Mouse (Mus musculus): ENCODE results near the gene Sox5. TPM values are rescaled to one million over a fixed set of nuclear protein-coding genes. Genes with fewer than 3 reads are reported as not detected.

Gene Sox5
- total and polyA plus RNA-seq, 3 experiments = 0.08 to 0.47 (median 0.46) TPM

GRCm38 (mm10) chr6:144463691-144464090 lies 318.1 kb downstream of the Sox5 start:
- Histone ChIP-seq H3K36me3 (replicated peaks in 1 of 2; ENCODE audit: control insufficient read depth in 1 of 2, insufficient read depth in 1 of 2, low read length in 1 of 2) (no peaks in the 10 kb centered on the region), H3K27me3 (replicated peaks) (no peaks in the 10 kb centered on the region), H3K4me1 (ENCODE audit: control insufficient read depth in 1 of 2, insufficient read depth in 2 of 2) (peaks cover 0 to 15% of the 10 kb centered on the region in 2 experiments; a peak in 2 of 4 replicates), H3K9me3 (replicated peaks; ENCODE audit: low read length) (no peaks in the 10 kb centered on the region), H3K27ac (ENCODE audit: insufficient read depth, low read depth) (no peak overlapping the region), H3K9ac (ENCODE audit: insufficient read depth, low read depth) (no peak overlapping the region), H3K4me2 (ENCODE audit: insufficient read depth, low read depth, poor library complexity, severe bottlenecking) (no peak overlapping the region), H3K4me3 (replicated peaks in 1 of 3; ENCODE audit: low read depth in 2 of 3, low read length in 2 of 3, poor library complexity in 1 of 3) (no peak overlapping the region), H3K79me2 (replicated peaks; ENCODE audit: control insufficient read depth, extremely low read depth, insufficient read depth, poor library complexity, severe bottlenecking) (no peaks in the 10 kb centered on the region)
- no peak for DNase-seq (ENCODE audit: extremely low read depth)
- dilution Hi-C loops (cut with MboI; ENCODE audit: extremely low pct_ligation_motif_present, extremely low pct_unique_long_range_greater_than_20kb, low sequenced_read_pairs) (no loop called here), in situ Hi-C loops (cut with MboI; ENCODE audit: low pct_ligation_motif_present, low pct_unique_long_range_greater_than_20kb, low sequenced_read_pairs) (no loop called here)
- no peak for TF ChIP-seq TCF12 (IDR thresholded peaks at IDR 0.05; ENCODE audit: low read depth, low read length)
- TF ChIP-seq POLR2AphosphoS2 (IDR thresholded peaks at IDR 0.05; ENCODE audit: low read depth, low read length) = no peak
- TF ChIP-seq BHLHE40 (IDR thresholded peaks at IDR 0.05; ENCODE audit: low read depth, low read length) = no peak
- TF ChIP-seq MXI1 (IDR thresholded peaks at IDR 0.05; ENCODE audit: low read depth, low read length) = no peak

GRCm38 (mm10) chr6:144463274-144463673 lies 318.5 kb downstream of the Sox5 start:
- TF ChIP-seq IRF4 (IDR thresholded peaks at IDR 0.05; ENCODE audit: low read depth, low read length) = no peak
- no peak for TF ChIP-seq ZNF384 (IDR thresholded peaks at IDR 0.05; ENCODE audit: low read depth, low read length)
- TF ChIP-seq POLR2AphosphoS2 (IDR thresholded peaks at IDR 0.05; ENCODE audit: low read depth, low read length) = no peak
- no peak for TF ChIP-seq JUN (IDR thresholded peaks at IDR 0.05; ENCODE audit: insufficient read depth, low read depth, low read length)
- TF ChIP-seq POLR2A (IDR thresholded peaks at IDR 0.05; ENCODE audit: low read depth, low read length) = no peak
- no peak for TF ChIP-seq MYC (IDR thresholded peaks at IDR 0.05; ENCODE audit: low read depth, low read length)
- TF ChIP-seq MAFK (IDR thresholded peaks at IDR 0.05; ENCODE audit: insufficient replicate concordance, low read length) = no peak
- dilution Hi-C loops (cut with MboI; ENCODE audit: extremely low pct_ligation_motif_present, extremely low pct_unique_long_range_greater_than_20kb, low sequenced_read_pairs) = no loop called here
- no peaks in the 10 kb centered on the region for H3K27me3 ChIP-seq (replicated peaks)
- no peaks in the 10 kb centered on the region for H3K79me2 ChIP-seq (replicated peaks; ENCODE audit: control insufficient read depth, extremely low read depth, insufficient read depth, poor library complexity, severe bottlenecking)
- H3K4me3 ChIP-seq (replicated peaks in 1 of 3; ENCODE audit: low read depth in 2 of 3, low read length in 2 of 3, poor library complexity in 1 of 3) = no peak overlapping the region
- in situ Hi-C loops (cut with MboI; ENCODE audit: low pct_ligation_motif_present, low pct_unique_long_range_greater_than_20kb, low sequenced_read_pairs) = no loop called here
- H3K4me1 ChIP-seq (ENCODE audit: control insufficient read depth in 1 of 2, insufficient read depth in 2 of 2) = peaks cover 0 to 15% of the 10 kb centered on the region in 2 experiments; a peak in 2 of 4 replicates
- H3K9me3 ChIP-seq (replicated peaks; ENCODE audit: low read length) = no peaks in the 10 kb centered on the region
- no peak overlapping the region for H3K4me2 ChIP-seq (ENCODE audit: insufficient read depth, low read depth, poor library complexity, severe bottlenecking)
- H3K36me3 ChIP-seq (replicated peaks in 1 of 2; ENCODE audit: control insufficient read depth in 1 of 2, insufficient read depth in 1 of 2, low read length in 1 of 2) = no peaks in the 10 kb centered on the region
- H3K9ac ChIP-seq (ENCODE audit: insufficient read depth, low read depth) = no peak overlapping the region
- no peak overlapping the region for H3K27ac ChIP-seq (ENCODE audit: insufficient read depth, low read depth)
- no peak for DNase-seq (ENCODE audit: extremely low read depth)

- peaks cover 0 to 15% of the 10 kb centered on the region in 2 experiments; a peak in 2 of 4 replicates for H3K4me1 ChIP-seq (ENCODE audit: control insufficient read depth in 1 of 2, insufficient read depth in 2 of 2)
- no peaks in the 10 kb centered on the region for H3K9me3 ChIP-seq (replicated peaks; ENCODE audit: low read length)
- H3K27me3 ChIP-seq (replicated peaks) = no peaks in the 10 kb centered on the region
- dilution Hi-C loops (cut with MboI; ENCODE audit: extremely low pct_ligation_motif_present, extremely low pct_unique_long_range_greater_than_20kb, low sequenced_read_pairs) (no loop called here), in situ Hi-C loops (cut with MboI; ENCODE audit: low pct_ligation_motif_present, low pct_unique_long_range_greater_than_20kb, low sequenced_read_pairs) (no loop called here)
- no peak for DNase-seq (ENCODE audit: extremely low read depth)
- H3K79me2 ChIP-seq (replicated peaks; ENCODE audit: control insufficient read depth, extremely low read depth, insufficient read depth, poor library complexity, severe bottlenecking) = no peaks in the 10 kb centered on the region
- no peak overlapping the region for H3K9ac ChIP-seq (ENCODE audit: insufficient read depth, low read depth)
- H3K27ac ChIP-seq (ENCODE audit: insufficient read depth, low read depth) = no peak overlapping the region
- H3K36me3 ChIP-seq (replicated peaks in 1 of 2; ENCODE audit: control insufficient read depth in 1 of 2, insufficient read depth in 1 of 2, low read length in 1 of 2) = no peaks in the 10 kb centered on the region
- TF ChIP-seq USF2 (conservative IDR thresholded peaks at IDR 0.05; ENCODE audit: low read depth, low read length) = no peak
- no peak for TF ChIP-seq EP300 (IDR thresholded peaks at IDR 0.05; ENCODE audit: low read length)
- TF ChIP-seq ZC3H11A (IDR thresholded peaks at IDR 0.05; ENCODE audit: low read depth, low read length) = no peak
- no peak for TF ChIP-seq TBP (conservative IDR thresholded peaks at IDR 0.05; ENCODE audit: low read depth, low read length)
- no peak for TF ChIP-seq CHD1 (IDR thresholded peaks at IDR 0.05; ENCODE audit: low read depth, low read length)
- TF ChIP-seq TCF12 (IDR thresholded peaks at IDR 0.05; ENCODE audit: low read depth, low read length) = no peak
- no peak for TF ChIP-seq PAX5 (IDR thresholded peaks at IDR 0.05; ENCODE audit: low read length)
- TF ChIP-seq POLR2AphosphoS2 (IDR thresholded peaks at IDR 0.05; ENCODE audit: low read depth, low read length) = no peak
- TF ChIP-seq CHD2 (IDR thresholded peaks at IDR 0.05; ENCODE audit: low read length) = no peak
- no peak for TF ChIP-seq ZKSCAN1 (IDR thresholded peaks at IDR 0.05; ENCODE audit: borderline replicate concordance, low read depth, low read length)
- TF ChIP-seq HCFC1 (IDR thresholded peaks at IDR 0.05; ENCODE audit: low read depth, low read length) = no peak
- no peak for TF ChIP-seq E2F4 (IDR thresholded peaks at IDR 0.05; ENCODE audit: insufficient replicate concordance, low read depth, low read length)
- no peak overlapping the region for H3K4me3 ChIP-seq (replicated peaks in 1 of 3; ENCODE audit: low read depth in 2 of 3, low read length in 2 of 3, poor library complexity in 1 of 3)
- H3K4me2 ChIP-seq (ENCODE audit: insufficient read depth, low read depth, poor library complexity, severe bottlenecking) = no peak overlapping the region
These were observed 322.3 kb downstream of the Sox5 start for GRCm38 (mm10) chr6:144459486-144459885.

Measured in CH12.LX (cell line).